Mouse (Mus musculus) cerebellum, adult 2 months (tissue): ENCODE measurements around the gene F8.

Experiments used
- CTCF ChIP-seq: fragments of 200-500 bp; IDR thresholded peaks from 2 replicates; pipeline ENCODE4 v1.5.1; 2011; ENCODE audit warnings: low read depth, mild to moderate bottlenecking, control low read depth, low read length, moderate library complexity, borderline replicate concordance; ENCODE audit not compliant: insufficient read depth
- POLR2A ChIP-seq: fragments of 200-500 bp; IDR thresholded peaks from 2 replicates; pipeline ENCODE4 v1.6.1; 2011; ENCODE audit warnings: low read length, control low read depth, borderline replicate concordance; ENCODE audit not compliant: insufficient read depth

- TF ChIP-seq CTCF (no peak), POLR2A (no peak)
These were observed 9.6 kb downstream of the F8 start for GRCm38 (mm10) chrX:75372666-75373425.
